ENCODE assay signal across 8 mouse cellular contexts in the genomic region with DNA sequence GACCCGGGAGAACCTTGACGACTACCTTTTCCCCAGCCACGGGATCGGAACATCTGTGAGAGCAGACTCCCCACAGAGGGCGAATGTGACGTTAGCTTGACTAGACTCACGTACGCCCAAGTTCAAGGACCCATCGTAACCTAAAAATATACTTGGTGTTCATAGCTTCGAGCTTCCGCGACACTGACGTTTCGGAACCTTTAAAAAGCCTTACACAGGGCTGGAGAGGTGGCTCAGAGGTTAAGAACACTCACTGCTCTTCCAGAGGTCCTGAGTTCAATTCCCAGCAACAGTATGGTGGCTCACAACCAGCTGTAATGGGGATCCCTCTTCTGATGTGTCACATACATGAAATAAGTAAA. TPM values are rescaled to one million over a fixed set of nuclear protein-coding genes. Genes with fewer than 3 reads are reported as not detected.
DNase-seq lines count a peak whose midpoint lies in the region; ATAC-seq and TF ChIP-seq lines count a peak whose summit lies in the region.

No protein-coding gene starts in this region.

- TF ChIP-seq CTCF in lung, adult 2 months (IDR thresholded peaks at IDR 0.05; ENCODE audit: insufficient read depth, low read length) = no peak

- H3K36me3 ChIP-seq in embryonic facial prominence, embryonic 15.5 days = 0 out of 2 replicates have a peak, but pooled peaks cover 2% of the 10 kb centered on the region
- H3K36me3 ChIP-seq in intestine, embryonic 16.5 days (ENCODE audit: control insufficient read depth, insufficient read depth, low read length) = no peaks in the 10 kb centered on the region
- no peaks in the 10 kb centered on the region for H3K36me3 ChIP-seq in neural tube, embryonic 14.5 days (ENCODE audit: control insufficient read depth, insufficient read depth, low read length)

- WGBS in lung, adult 2 months = under 1% methylated on average over 14 of the region's 14 CpGs
- under 1% methylated on average over 14 of the region's 14 CpGs for WGBS in embryonic facial prominence, embryonic 15.5 days
- under 1% methylated on average over 14 of the region's 14 CpGs for WGBS in intestine, embryonic 16.5 days
- under 1% methylated on average over 14 of the region's 14 CpGs for WGBS in neural tube, embryonic 14.5 days

- no peak for TF ChIP-seq POLR2A in lung, adult 2 months (IDR thresholded peaks at IDR 0.05; ENCODE audit: borderline replicate concordance, extremely low read depth, low read depth, low read length)

- peak overlapping the region; percentile 97 for H3K4me3 ChIP-seq in lung, adult 2 months (replicated peaks; ENCODE audit: extremely low read depth, low read depth, low read length)
- peak overlapping the region; percentile 97 for H3K4me3 ChIP-seq in embryonic facial prominence, embryonic 15.5 days (replicated peaks)
- peak overlapping the region; percentile 100 for H3K4me3 ChIP-seq in intestine, embryonic 16.5 days (ENCODE audit: low read length)
- peak overlapping the region; percentile 99 for H3K4me3 ChIP-seq in neural tube, embryonic 14.5 days (ENCODE audit: low read depth, low read length)

- H3K9me3 ChIP-seq in embryonic facial prominence, embryonic 15.5 days (replicated peaks) = no peaks in the 10 kb centered on the region
- no peaks in the 10 kb centered on the region for H3K9me3 ChIP-seq in intestine, embryonic 16.5 days (ENCODE audit: control insufficient read depth, low read length)
- H3K9me3 ChIP-seq in neural tube, embryonic 14.5 days (ENCODE audit: control insufficient read depth, low read length) = no peaks in the 10 kb centered on the region

- no peak for ATAC-seq in embryonic facial prominence, embryonic 15.5 days (ENCODE audit: insufficient number of reproducible peaks, low FRiP score, low TSS enrichment, low read depth)
- ATAC-seq in intestine, embryonic 16.5 days = peak; percentile 6
- ATAC-seq in neural tube, embryonic 14.5 days (ENCODE audit: low read depth) = no peak

- H3K27ac ChIP-seq in embryonic facial prominence, embryonic 15.5 days (replicated peaks) = peak overlapping the region; percentile 98
- peak overlapping the region; percentile 81 for H3K27ac ChIP-seq in intestine, embryonic 16.5 days (ENCODE audit: low read length)
- peak overlapping the region; percentile 97 for H3K27ac ChIP-seq in neural tube, embryonic 14.5 days (ENCODE audit: low read depth, low read length)

- peak overlapping the region; percentile 73 for H3K9ac ChIP-seq in embryonic facial prominence, embryonic 15.5 days
- H3K9ac ChIP-seq in intestine, embryonic 16.5 days (ENCODE audit: low read depth, low read length) = peak overlapping the region; percentile 77
- H3K9ac ChIP-seq in neural tube, embryonic 14.5 days (replicated peaks; ENCODE audit: low read depth, low read length) = peak overlapping the region; percentile 90

- peaks cover 5% of the 10 kb centered on the region for H3K4me1 ChIP-seq in lung, adult 2 months (ENCODE audit: control insufficient read depth, insufficient read depth, low read length)
- peaks cover 5% of the 10 kb centered on the region; the same call in 1 of the 2 replicates for H3K4me1 ChIP-seq in embryonic facial prominence, embryonic 15.5 days
- H3K4me1 ChIP-seq in intestine, embryonic 16.5 days (ENCODE audit: control insufficient read depth, insufficient read depth, low read length) = peaks cover 7% of the 10 kb centered on the region
- peaks cover 13% of the 10 kb centered on the region for H3K4me1 ChIP-seq in neural tube, embryonic 14.5 days (ENCODE audit: control insufficient read depth, insufficient read depth, low read length)

- DNase-seq in lung, adult 2 months = no peak
- no peak for DNase-seq in lung, postnatal 36 days
- DNase-seq in ovary, postnatal 36 days (ENCODE audit: low spot score) = no peak
- DNase-seq in layer of hippocampus, postnatal 14 days (ENCODE audit: low spot score in 2 of 2) = no peak
- no peak for DNase-seq in kidney, adult 9 months

- H3K27me3 ChIP-seq in embryonic facial prominence, embryonic 15.5 days = no peaks in the 10 kb centered on the region
- H3K27me3 ChIP-seq in intestine, embryonic 16.5 days (replicated peaks; ENCODE audit: control insufficient read depth, insufficient read depth, low read length) = no peaks in the 10 kb centered on the region
- H3K27me3 ChIP-seq in neural tube, embryonic 14.5 days (ENCODE audit: control insufficient read depth, insufficient read depth, low read length) = no peaks in the 10 kb centered on the region

- H3K4me2 ChIP-seq in embryonic facial prominence, embryonic 15.5 days (replicated peaks) = peak overlapping the region; percentile 52
- H3K4me2 ChIP-seq in intestine, embryonic 16.5 days (ENCODE audit: low read depth, low read length) = peak overlapping the region; percentile 54
- H3K4me2 ChIP-seq in neural tube, embryonic 14.5 days (ENCODE audit: low read depth, low read length) = peak overlapping the region; percentile 54

RNA-seq across cellular contexts. Expression of a gene that starts 0.7 kb away (rescaled TPM):
- polyA plus RNA-seq in lung, adult 2 months (2012; rRNA removed) = 37.2 and 47.3 TPM in 2 replicates
- polyA plus RNA-seq in embryonic facial prominence, embryonic 15.5 days (2015; fragmentation: Nextera tagmentation; extraction: Ambion mirVana) = 13.1 and 14.5 TPM in 2 replicates
- 7.0 and 7.5 TPM in 2 replicates for polyA plus RNA-seq in intestine, embryonic 16.5 days (2015; fragmentation: Nextera tagmentation; extraction: Ambion mirVana)
- polyA plus RNA-seq in neural tube, embryonic 14.5 days (2014; fragmentation: Nextera tagmentation; extraction: Ambion mirVana) = 18.1 and 22.5 TPM in 2 replicates
- 10 to 100 TPM; 52.9 to 58.0 TPM for total RNA-seq in layer of hippocampus, postnatal 14 days (2021)
